Mouse (Mus musculus): ENCODE data around the gene Hps6. TPM values are rescaled to one million over a fixed set of nuclear protein-coding genes. Genes with fewer than 3 reads are reported as not detected.

Hps6 gene
- polyA plus RNA-seq, 1 experiment, result 7.2 TPM

DNA sequence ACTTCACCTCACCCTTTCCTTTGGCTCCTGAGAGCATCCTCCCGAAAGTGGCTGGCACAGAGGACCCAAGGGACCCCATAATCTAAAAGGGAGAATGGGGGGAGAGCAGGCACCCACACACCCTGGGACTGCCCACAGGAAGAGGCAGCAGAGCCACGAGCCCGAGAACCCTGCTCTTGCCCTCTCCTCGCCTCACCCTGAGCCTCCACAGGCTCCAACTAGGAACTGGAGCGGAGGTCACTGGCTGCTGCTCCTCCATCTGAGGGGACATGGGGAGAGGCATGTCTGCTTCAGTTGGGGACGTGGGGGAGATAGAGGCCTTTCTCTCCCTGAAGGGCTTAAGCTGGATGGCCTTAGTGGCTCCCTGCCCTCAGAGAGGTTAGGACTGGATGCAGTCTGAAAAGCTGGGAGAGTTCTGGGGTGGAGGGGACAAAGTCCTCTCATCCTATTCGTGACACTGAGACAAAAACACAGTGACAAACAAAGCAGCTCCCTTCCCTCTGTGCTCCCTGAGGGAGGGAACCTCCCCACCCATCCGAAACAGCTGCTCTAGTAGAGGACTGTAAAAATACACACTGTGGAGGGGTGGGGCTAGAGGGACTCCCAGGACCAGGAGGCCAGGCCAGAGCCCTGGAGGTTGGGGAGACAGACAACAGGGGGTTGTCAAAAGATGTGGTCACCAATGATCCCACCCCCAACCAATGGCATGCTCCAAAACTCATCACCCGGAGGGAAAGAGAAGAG lies 28.6 kb downstream of the Hps6 start:
- no peak for TF ChIP-seq POLR2A (IDR thresholded peaks at IDR 0.05; ENCODE audit: borderline replicate concordance, insufficient read depth, low read length)
- no peak for TF ChIP-seq CTCF (IDR thresholded peaks at IDR 0.05; ENCODE audit: borderline replicate concordance, insufficient read depth, low read depth, low read length)
- Histone ChIP-seq H3K4me1 (ENCODE audit: control insufficient read depth, insufficient read depth, low read length) (peaks cover 19% of the 10 kb centered on the region), H3K27ac (ENCODE audit: insufficient read depth, low read length) (no peak overlapping the region), H3K4me3 (replicated peaks; ENCODE audit: insufficient read depth, low read depth, low read length) (no peak overlapping the region), H3K27me3 (ENCODE audit: control insufficient read depth, insufficient read depth, low read length) (no peaks in the 10 kb centered on the region)
- DNase-seq, result no peak
- WGBS, result 56% methylated on average over 9 of the region's 9 CpGs

DNA sequence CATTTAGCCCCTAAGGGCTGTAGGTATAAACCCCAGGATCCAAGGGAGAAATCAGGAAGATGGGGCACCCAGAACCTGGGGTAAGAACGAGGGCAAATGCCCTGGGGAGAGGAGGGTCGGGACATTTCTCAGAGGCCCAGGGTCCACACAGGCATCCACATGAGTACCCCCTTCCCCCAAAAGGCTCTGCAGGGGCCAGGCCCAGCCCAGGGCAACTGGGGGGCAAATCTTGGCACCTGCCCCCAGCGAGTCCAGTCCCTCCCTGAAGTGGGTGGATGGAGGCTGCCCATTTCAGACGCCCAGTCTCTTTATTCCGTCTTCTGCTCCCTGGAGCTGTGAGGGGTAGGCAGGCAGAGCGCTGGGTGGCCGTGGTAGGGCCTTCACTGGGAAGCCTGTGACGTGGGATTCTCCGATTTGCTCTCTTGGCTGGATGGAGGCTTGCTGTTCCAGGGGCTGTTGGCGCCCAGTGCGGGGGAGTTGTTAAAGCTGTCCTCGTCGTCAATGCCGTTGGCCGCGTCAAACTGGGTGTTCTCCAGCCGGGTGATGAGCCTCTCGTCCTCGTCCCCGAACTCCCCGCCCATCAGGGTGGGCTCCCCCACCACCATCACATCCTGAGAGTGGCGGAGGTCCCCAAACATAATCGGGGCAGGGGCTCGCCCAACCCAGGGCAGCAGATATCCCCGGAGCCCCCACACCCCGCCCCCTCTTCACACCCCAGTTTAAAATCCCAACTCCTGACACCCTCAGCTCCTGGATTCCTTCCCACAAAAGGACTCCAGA lies 29.6 kb downstream of the Hps6 start:
- 53% methylated on average over 26 of the region's 26 CpGs for WGBS
- peaks cover 27% of the 10 kb centered on the region for H3K4me1 ChIP-seq (ENCODE audit: control insufficient read depth, insufficient read depth, low read length)
- H3K27ac ChIP-seq (ENCODE audit: insufficient read depth, low read length), result no peak overlapping the region
- TF ChIP-seq POLR2A (IDR thresholded peaks at IDR 0.05; ENCODE audit: borderline replicate concordance, insufficient read depth, low read length) (no peak), CTCF (IDR thresholded peaks at IDR 0.05; ENCODE audit: borderline replicate concordance, insufficient read depth, low read depth, low read length) (no peak)
- DNase-seq, result no peak
- no peak overlapping the region for H3K4me3 ChIP-seq (replicated peaks; ENCODE audit: insufficient read depth, low read depth, low read length)
- no peaks in the 10 kb centered on the region for H3K27me3 ChIP-seq (ENCODE audit: control insufficient read depth, insufficient read depth, low read length)

DNA sequence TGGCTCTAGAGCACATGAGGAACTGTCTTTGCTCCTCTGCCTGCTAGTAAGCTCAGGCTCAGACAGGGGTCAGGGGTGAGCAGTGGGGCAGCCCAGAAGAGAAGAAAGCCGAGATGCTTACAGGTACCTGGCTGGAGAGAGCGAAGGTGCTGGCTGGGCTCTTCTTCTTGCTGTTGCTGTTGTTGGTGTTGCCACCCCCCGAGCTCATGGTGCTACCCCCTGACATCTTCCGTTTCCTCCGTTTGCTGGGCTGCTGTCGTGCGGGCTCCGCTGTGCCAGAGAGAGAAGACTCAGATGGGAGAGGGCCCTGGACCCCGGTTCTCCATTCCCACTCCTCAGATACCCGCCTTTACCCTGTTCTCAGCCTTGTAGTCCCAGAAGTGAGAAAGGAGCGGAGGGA lies 30.6 kb downstream of the Hps6 start:
- no peak for TF ChIP-seq POLR2A (IDR thresholded peaks at IDR 0.05; ENCODE audit: borderline replicate concordance, insufficient read depth, low read length)
- no peak for TF ChIP-seq CTCF (IDR thresholded peaks at IDR 0.05; ENCODE audit: borderline replicate concordance, insufficient read depth, low read depth, low read length)
- peaks cover 28% of the 10 kb centered on the region for H3K4me1 ChIP-seq (ENCODE audit: control insufficient read depth, insufficient read depth, low read length)
- WGBS, result 91% methylated on average over 11 of the region's 11 CpGs
- no peaks in the 10 kb centered on the region for H3K27me3 ChIP-seq (ENCODE audit: control insufficient read depth, insufficient read depth, low read length)
- no peak for DNase-seq
- no peak overlapping the region for H3K4me3 ChIP-seq (replicated peaks; ENCODE audit: insufficient read depth, low read depth, low read length)
- H3K27ac ChIP-seq (ENCODE audit: insufficient read depth, low read length), result no peak overlapping the region

DNA sequence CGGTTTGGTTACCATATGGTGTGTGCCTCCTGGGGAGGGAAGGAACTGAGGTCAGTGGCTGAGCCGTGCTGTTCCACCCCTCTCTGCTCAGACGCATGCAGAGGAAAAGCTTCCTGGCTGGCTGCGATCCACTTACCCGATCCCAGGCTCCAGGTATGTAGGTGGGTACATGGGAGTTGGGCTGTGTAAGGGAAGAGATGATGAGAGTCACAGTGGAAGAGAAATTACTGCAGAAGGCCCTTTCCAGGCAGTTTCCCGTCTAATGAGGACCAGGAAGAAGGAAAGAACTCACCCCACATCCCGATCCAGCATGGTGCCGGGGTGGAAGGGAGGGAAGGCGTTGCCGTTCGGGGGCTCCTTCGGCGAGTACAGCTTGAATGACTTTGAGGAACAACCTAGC lies 32.7 kb downstream of the Hps6 start:
- TF ChIP-seq POLR2A (IDR thresholded peaks at IDR 0.05; ENCODE audit: borderline replicate concordance, insufficient read depth, low read length), result no peak
- Histone ChIP-seq H3K27me3 (ENCODE audit: control insufficient read depth, insufficient read depth, low read length) (no peaks in the 10 kb centered on the region), H3K27ac (ENCODE audit: insufficient read depth, low read length) (peak overlapping the region; percentile 73), H3K4me3 (replicated peaks; ENCODE audit: insufficient read depth, low read depth, low read length) (peak overlapping the region; percentile 4), H3K4me1 (ENCODE audit: control insufficient read depth, insufficient read depth, low read length) (peaks cover 28% of the 10 kb centered on the region)
- WGBS, result 38% methylated on average over 13 of the region's 13 CpGs
- DNase-seq, result peak; percentile 54 to 67

DNA sequence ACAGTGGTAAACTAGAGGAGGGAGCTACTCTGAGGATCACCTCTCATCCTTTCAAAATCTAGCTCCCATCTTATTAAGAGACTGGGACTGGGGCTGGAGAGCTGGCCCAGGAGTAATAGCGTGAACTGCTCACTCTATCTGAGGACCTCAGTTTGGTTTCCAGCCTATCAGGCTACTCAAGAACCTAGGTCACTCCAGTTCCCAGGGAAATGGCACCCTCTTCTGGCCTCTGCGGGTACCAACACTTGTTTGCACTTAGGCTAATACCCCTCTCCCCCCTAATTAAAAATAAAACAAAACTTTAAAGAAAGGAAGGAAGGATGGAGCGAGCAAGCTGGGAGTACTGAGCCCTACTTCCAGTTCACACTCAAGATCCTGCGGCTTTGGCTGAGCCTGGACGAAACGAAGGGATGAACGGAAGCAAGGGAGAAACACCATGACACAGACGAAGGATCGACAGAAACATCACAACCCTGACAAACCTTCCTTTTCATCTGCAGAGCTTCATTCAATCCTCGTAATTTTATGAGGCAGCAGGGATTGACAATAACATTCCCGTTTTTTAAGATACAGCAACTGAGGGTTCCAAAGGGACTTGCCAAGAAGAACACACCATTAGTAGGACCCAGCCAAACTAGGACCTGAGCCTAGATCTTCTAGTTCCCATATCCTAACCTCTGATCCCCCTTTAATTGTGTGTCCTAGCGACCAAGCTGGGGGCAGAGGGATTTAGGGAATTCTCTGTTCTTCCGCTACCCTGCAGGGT lies 33.4 kb downstream of the Hps6 start:
- peak; percentile 30; the same call in 1 of the 2 replicates for TF ChIP-seq CTCF (IDR thresholded peaks at IDR 0.05; ENCODE audit: borderline replicate concordance, insufficient read depth, low read depth, low read length)
- no peak for TF ChIP-seq POLR2A (IDR thresholded peaks at IDR 0.05; ENCODE audit: borderline replicate concordance, insufficient read depth, low read length)
- Histone ChIP-seq H3K4me3 (replicated peaks; ENCODE audit: insufficient read depth, low read depth, low read length) (peak overlapping the region; percentile 60), H3K4me1 (ENCODE audit: control insufficient read depth, insufficient read depth, low read length) (peaks cover 32% of the 10 kb centered on the region), H3K27me3 (ENCODE audit: control insufficient read depth, insufficient read depth, low read length) (no peaks in the 10 kb centered on the region), H3K27ac (ENCODE audit: insufficient read depth, low read length) (peak overlapping the region; percentile 73; the same call in 1 of the 2 replicates)
- 48% methylated on average over 13 of the region's 13 CpGs for WGBS
- peak; percentile 36 to 40 for DNase-seq

DNA sequence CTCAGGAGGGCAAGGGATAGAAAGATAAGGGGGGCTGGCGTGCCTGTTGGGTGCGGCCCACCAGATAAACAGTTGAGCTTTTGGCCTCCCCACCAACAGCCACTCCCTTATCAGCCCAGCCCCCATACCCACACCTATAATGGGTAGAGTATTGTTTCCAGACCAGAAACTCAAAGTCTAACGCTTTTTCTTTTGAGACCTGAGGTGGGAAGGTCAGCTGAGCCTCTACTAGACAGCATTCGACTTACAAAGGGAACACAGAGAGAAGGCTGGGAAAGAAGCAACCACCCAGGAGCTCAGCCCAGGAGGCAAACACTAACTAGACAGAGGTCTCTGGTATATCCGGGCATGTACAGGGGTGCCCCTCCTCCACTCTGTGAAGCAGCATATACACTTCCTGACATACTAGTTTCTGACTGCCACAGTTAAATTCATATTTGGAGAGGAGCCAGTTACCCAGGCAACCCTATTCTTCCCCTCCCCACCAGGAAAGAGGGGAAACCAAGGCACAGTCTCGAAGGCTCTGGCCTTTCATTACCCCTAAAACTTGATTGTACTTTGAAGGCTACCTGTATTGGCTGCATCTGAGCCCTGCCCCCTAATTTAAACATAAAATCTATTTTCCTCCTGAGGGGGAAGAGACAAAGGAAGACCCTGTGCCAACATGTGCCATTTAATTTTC lies 34.1 kb downstream of the Hps6 start:
- WGBS, result 17% methylated on average over 6 of the region's 6 CpGs
- Histone ChIP-seq H3K27me3 (ENCODE audit: control insufficient read depth, insufficient read depth, low read length) (no peaks in the 10 kb centered on the region), H3K27ac (ENCODE audit: insufficient read depth, low read length) (no peak overlapping the region), H3K4me1 (ENCODE audit: control insufficient read depth, insufficient read depth, low read length) (peaks cover 34% of the 10 kb centered on the region), H3K4me3 (replicated peaks; ENCODE audit: insufficient read depth, low read depth, low read length) (peak overlapping the region; percentile 60)
- no peak for TF ChIP-seq CTCF (IDR thresholded peaks at IDR 0.05; ENCODE audit: borderline replicate concordance, insufficient read depth, low read depth, low read length)
- no peak for TF ChIP-seq POLR2A (IDR thresholded peaks at IDR 0.05; ENCODE audit: borderline replicate concordance, insufficient read depth, low read length)
- no peak for DNase-seq

All from cerebellum, adult 2 months (tissue).